Mouse (Mus musculus): ENCODE measurements around the gene M1ap. TPM values are rescaled to one million over a fixed set of nuclear protein-coding genes. Genes with fewer than 3 reads are reported as not detected.

The M1ap gene
- polyA plus RNA-seq, 1 experiment: 2.4 TPM

- Histone ChIP-seq H3K79me2 (ENCODE audit: control insufficient read depth, insufficient read depth) (peaks cover 67% of the 10 kb centered on the region), H3K36me3 (ENCODE audit: control insufficient read depth, insufficient read depth) (peaks cover 41% of the 10 kb centered on the region), H3K4me3 (ENCODE audit: insufficient read depth, poor library complexity, severe bottlenecking) (peak overlapping the region; percentile 79), H3K79me3 (ENCODE audit: low read depth) (peaks cover 38% of the 10 kb centered on the region), H3ac (ENCODE audit: control insufficient read depth, insufficient read length, low read depth) (peak overlapping the region; percentile 82), H3K27me3 (ENCODE audit: control insufficient read depth, insufficient read depth, insufficient read length) (no peaks in the 10 kb centered on the region)
- TF ChIP-seq CTCF (IDR thresholded peaks at IDR 0.05; ENCODE audit: control insufficient read depth, insufficient read depth, insufficient read length) (no peak), MAX (IDR thresholded peaks at IDR 0.05) (no peak), MYOG (IDR thresholded peaks at IDR 0.05; ENCODE audit: control insufficient read depth, extremely low read depth, insufficient read length) (no peak), MYOD1 (IDR thresholded peaks at IDR 0.05; ENCODE audit: control insufficient read depth, insufficient read length, low read depth) (no peak), CEBPB (IDR thresholded peaks at IDR 0.05; ENCODE audit: low read depth) (no peak), USF1 (IDR thresholded peaks at IDR 0.05; ENCODE audit: low read depth) (no peak), FOSL1 (IDR thresholded peaks at IDR 0.05; ENCODE audit: insufficient read depth, low read length, poor library complexity, severe bottlenecking) (no peak)
Observed at GRCm38 (mm10) chr6:83032769-83033191, 86.1 kb downstream of the M1ap start.

GRCm38 (mm10) chr6:83033249-83034185 lies 86.8 kb downstream of the M1ap start, which contains the start of the genes Dok1 and Loxl3:
Gene Dok1, minus strand, starts transcription at chr6:83033471.
Gene Loxl3, plus strand, starts transcription at chr6:83034173.
- H3ac ChIP-seq (ENCODE audit: control insufficient read depth, insufficient read length, low read depth): peak within 1 kb of the TSS; percentile 82

DNA sequence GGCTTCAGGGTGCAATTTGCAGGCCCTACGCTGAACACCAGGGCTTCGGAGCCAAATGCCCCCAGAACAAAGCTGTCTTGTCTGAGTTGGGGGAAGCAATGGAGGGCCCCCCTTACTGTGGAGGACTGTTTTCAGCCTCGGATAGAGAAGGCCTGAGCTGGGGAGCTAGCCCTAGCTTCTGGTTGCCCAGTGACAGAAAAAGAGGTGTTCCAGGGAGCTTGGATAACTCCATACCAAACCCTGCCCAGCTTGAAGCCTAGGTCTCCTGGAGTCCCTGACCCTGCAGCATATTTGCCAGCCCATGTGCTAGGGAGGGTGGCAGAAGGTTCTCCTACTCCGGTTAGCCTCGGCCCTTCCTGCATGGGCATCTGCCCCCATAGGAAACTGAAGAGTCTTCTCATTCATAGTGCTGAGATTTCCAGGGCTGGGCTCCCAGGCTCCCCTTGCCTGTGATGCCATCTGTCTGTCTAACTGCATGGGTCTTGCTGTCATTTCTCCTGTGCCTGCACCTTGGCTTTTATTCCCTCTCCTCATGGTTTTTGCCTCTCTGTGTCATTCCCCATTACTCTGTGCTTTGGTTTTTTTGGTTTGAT lies 87.9 kb downstream of the M1ap start:
- Histone ChIP-seq H3K36me3 (ENCODE audit: control insufficient read depth, insufficient read depth) (peaks cover 42% of the 10 kb centered on the region), H3K27me3 (ENCODE audit: control insufficient read depth, insufficient read depth, insufficient read length) (no peaks in the 10 kb centered on the region), H3ac (ENCODE audit: control insufficient read depth, insufficient read length, low read depth) (peak overlapping the region; percentile 67), H3K79me3 (ENCODE audit: low read depth) (peaks cover 38% of the 10 kb centered on the region), H3K79me2 (ENCODE audit: control insufficient read depth, insufficient read depth) (peaks cover 64% of the 10 kb centered on the region), H3K4me3 (ENCODE audit: insufficient read depth, poor library complexity, severe bottlenecking) (peak overlapping the region; percentile 79)
- TF ChIP-seq FOSL1 (IDR thresholded peaks at IDR 0.05; ENCODE audit: insufficient read depth, low read length, poor library complexity, severe bottlenecking) (no peak), MYOG (IDR thresholded peaks at IDR 0.05; ENCODE audit: control insufficient read depth, extremely low read depth, insufficient read length) (no peak), MAX (IDR thresholded peaks at IDR 0.05) (no peak), MYOD1 (IDR thresholded peaks at IDR 0.05; ENCODE audit: control insufficient read depth, insufficient read length, low read depth) (no peak), CTCF (IDR thresholded peaks at IDR 0.05; ENCODE audit: control insufficient read depth, insufficient read depth, insufficient read length) (no peak), CEBPB (IDR thresholded peaks at IDR 0.05; ENCODE audit: low read depth) (no peak), USF1 (IDR thresholded peaks at IDR 0.05; ENCODE audit: low read depth) (no peak)

More at GRCm38 (mm10) chr6:83033249-83034185, 86.8 kb downstream of the M1ap start, which contains the start of the genes Dok1 and Loxl3:
- peaks cover 48% of the 10 kb centered on the region for H3K36me3 ChIP-seq (ENCODE audit: control insufficient read depth, insufficient read depth)
- peaks cover 38% of the 10 kb centered on the region for H3K79me3 ChIP-seq (ENCODE audit: low read depth)
- peaks cover 67% of the 10 kb centered on the region for H3K79me2 ChIP-seq (ENCODE audit: control insufficient read depth, insufficient read depth)
- TF ChIP-seq CEBPB (IDR thresholded peaks at IDR 0.05; ENCODE audit: low read depth): no peak
- peak within 1 kb of the TSS; percentile 79 for H3K4me3 ChIP-seq (ENCODE audit: insufficient read depth, poor library complexity, severe bottlenecking)
- H3K27me3 ChIP-seq (ENCODE audit: control insufficient read depth, insufficient read depth, insufficient read length): no peaks in the 10 kb centered on the region

- H3K79me3 ChIP-seq (ENCODE audit: low read depth): peaks cover 19% of the 10 kb centered on the region
- no peak overlapping the region for H3ac ChIP-seq (ENCODE audit: control insufficient read depth, insufficient read length, low read depth)
- no peaks in the 10 kb centered on the region for H3K27me3 ChIP-seq (ENCODE audit: control insufficient read depth, insufficient read depth, insufficient read length)
- no peak overlapping the region for H3K4me3 ChIP-seq (ENCODE audit: insufficient read depth, poor library complexity, severe bottlenecking)
- H3K36me3 ChIP-seq (ENCODE audit: control insufficient read depth, insufficient read depth): peaks cover 35% of the 10 kb centered on the region
- no peak for TF ChIP-seq CTCF (IDR thresholded peaks at IDR 0.05; ENCODE audit: control insufficient read depth, insufficient read depth, insufficient read length)
- no peak for TF ChIP-seq MYOG (IDR thresholded peaks at IDR 0.05; ENCODE audit: control insufficient read depth, extremely low read depth, insufficient read length)
- TF ChIP-seq MYOD1 (IDR thresholded peaks at IDR 0.05; ENCODE audit: control insufficient read depth, insufficient read length, low read depth): no peak
- H3K79me2 ChIP-seq (ENCODE audit: control insufficient read depth, insufficient read depth): peaks cover 37% of the 10 kb centered on the region
Observed at GRCm38 (mm10) chr6:83037188-83037587, 90.5 kb downstream of the M1ap start.

- Histone ChIP-seq H3K79me3 (ENCODE audit: low read depth) (peaks cover 9% of the 10 kb centered on the region), H3K4me3 (ENCODE audit: insufficient read depth, poor library complexity, severe bottlenecking) (no peak overlapping the region), H3K27me3 (ENCODE audit: control insufficient read depth, insufficient read depth, insufficient read length) (no peaks in the 10 kb centered on the region), H3K79me2 (ENCODE audit: control insufficient read depth, insufficient read depth) (peaks cover 24% of the 10 kb centered on the region), H3ac (ENCODE audit: control insufficient read depth, insufficient read length, low read depth) (no peak overlapping the region), H3K36me3 (ENCODE audit: control insufficient read depth, insufficient read depth) (peaks cover 34% of the 10 kb centered on the region)
- TF ChIP-seq CTCF (IDR thresholded peaks at IDR 0.05; ENCODE audit: control insufficient read depth, insufficient read depth, insufficient read length) (no peak), USF1 (IDR thresholded peaks at IDR 0.05; ENCODE audit: low read depth) (no peak), MYOD1 (IDR thresholded peaks at IDR 0.05; ENCODE audit: control insufficient read depth, insufficient read length, low read depth) (no peak), MAX (IDR thresholded peaks at IDR 0.05) (no peak)
Observed at GRCm38 (mm10) chr6:83038496-83039012, 91.9 kb downstream of the M1ap start.

Data from C2C12 (cell line).